Mouse (Mus musculus) right cerebral cortex, postnatal 36 days (tissue): Measurements from ENCODE around the gene Taar9.
"Not testable (repeated sequence)": the region's sequence is repeated elsewhere in the genome, so short reads cannot be mapped to it uniquely, and the experiment has no call there.

ENCODE experiments used
- DNase-seq, 2 experiments: peaks; one replicate each; pipeline ENCODE4 v3.0.0; 2022; ENCODE audit warnings: low spot score in 2 of 2, mixed read lengths in 1 of 2

Gene Taar9

GRCm38 (mm10) chr10:24076200-24076599 is 33.1 kb downstream of the Taar9 start, which contains the start of gene Taar8a:
Gene Taar8a, plus strand, starts transcription at chr10:24076500.
- not testable (repeated sequence) for DNase-seq

- DNase-seq, result not testable (repeated sequence)
Measured at GRCm38 (mm10) chr10:24074751-24075150, 34.6 kb downstream of the Taar9 start.

GRCm38 (mm10) chr10:24058986-24059385 is 50.3 kb downstream of the Taar9 start:
- no peak for DNase-seq
